Mouse (Mus musculus): Measurements from ENCODE around the gene S1pr4. TPM values are rescaled to one million over a fixed set of nuclear protein-coding genes. Genes with fewer than 3 reads are reported as not detected.

S1pr4 gene
- polyA plus RNA-seq, 2 experiments, result 1.5 to 1.8 TPM

DNA sequence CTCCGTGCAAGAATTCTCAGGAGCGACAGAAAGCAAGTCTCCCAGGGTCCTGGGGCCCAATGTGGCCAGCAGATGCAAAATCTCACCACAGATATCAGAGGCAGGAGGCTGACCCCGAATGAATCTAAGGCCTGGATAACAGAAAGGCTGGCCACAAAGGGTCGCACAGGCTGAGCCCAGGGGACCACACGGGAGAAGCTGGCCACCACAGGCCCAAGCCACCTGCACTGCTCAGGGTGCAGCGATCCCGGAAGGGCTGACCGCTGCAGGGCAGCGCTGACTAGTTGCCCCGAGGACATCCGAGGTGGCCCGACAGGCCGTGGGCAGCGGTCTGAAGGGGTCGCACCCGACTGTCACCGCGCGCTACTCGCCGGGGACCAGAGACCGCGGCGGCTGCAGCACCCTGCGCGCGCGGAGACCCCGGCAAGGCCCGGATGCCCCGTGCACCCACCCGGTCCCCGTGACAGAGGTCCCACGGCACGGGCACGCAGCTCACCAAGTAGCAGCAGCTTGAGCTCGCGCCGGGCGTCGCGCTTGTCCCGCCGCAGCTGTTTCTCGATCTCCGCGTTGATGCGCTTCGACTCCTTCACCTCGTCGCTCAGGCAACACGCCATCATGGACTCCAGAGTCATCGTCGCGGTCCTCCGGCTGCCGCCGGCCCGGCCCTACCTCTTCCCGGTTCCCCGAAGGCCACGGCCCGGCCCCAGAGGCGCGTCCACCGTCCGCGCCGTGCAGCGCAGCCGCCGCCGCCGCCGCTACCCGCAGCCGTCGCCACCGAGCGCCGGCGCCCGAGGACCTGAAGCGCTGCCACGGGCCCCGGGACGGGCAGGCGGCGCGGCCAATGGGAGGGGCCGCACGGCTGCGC lies 44.6 kb upstream of the S1pr4 start:
- H3K36me3 ChIP-seq (replicated peaks; ENCODE audit: control insufficient read depth, insufficient read depth, low read depth), result no peaks in the 10 kb centered on the region
- no peaks in the 10 kb centered on the region for H3K27me3 ChIP-seq (ENCODE audit: control insufficient read depth, insufficient read depth, low read length)
- peak overlapping the region; percentile 74 for H3K9ac ChIP-seq (replicated peaks)
- H3K9me3 ChIP-seq (ENCODE audit: control insufficient read depth, low read length), result no peaks in the 10 kb centered on the region
- DNase-seq (ENCODE audit: low read depth in 3 of 3, low spot score in 3 of 3), result no peak
- H3K4me2 ChIP-seq (ENCODE audit: low read depth), result peak overlapping the region; percentile 88
- ATAC-seq (ENCODE audit: insufficient read depth), result peak; percentile 19; the same call in 1 of the 2 replicates
- peak overlapping the region; percentile 71 to 78 for H3K4me3 ChIP-seq (ENCODE audit: insufficient read depth in 1 of 2, low read depth in 2 of 2, low read length in 2 of 2)
- peak overlapping the region; percentile 46 for H3K27ac ChIP-seq
- H3K4me1 ChIP-seq (replicated peaks; ENCODE audit: control insufficient read depth in 2 of 2, insufficient read depth in 2 of 2, low read length in 1 of 2), result peaks cover 17 to 34% of the 10 kb centered on the region in 2 experiments
- under 1% methylated on average over 88 of the region's 93 CpGs for WGBS (ENCODE audit: insufficient replicate concordance)
- TF ChIP-seq CTCF (IDR thresholded peaks at IDR 0.05; ENCODE audit: low read depth), result no peak
- no peak for TF ChIP-seq EP300 (IDR thresholded peaks at IDR 0.05; ENCODE audit: low read depth)

DNA sequence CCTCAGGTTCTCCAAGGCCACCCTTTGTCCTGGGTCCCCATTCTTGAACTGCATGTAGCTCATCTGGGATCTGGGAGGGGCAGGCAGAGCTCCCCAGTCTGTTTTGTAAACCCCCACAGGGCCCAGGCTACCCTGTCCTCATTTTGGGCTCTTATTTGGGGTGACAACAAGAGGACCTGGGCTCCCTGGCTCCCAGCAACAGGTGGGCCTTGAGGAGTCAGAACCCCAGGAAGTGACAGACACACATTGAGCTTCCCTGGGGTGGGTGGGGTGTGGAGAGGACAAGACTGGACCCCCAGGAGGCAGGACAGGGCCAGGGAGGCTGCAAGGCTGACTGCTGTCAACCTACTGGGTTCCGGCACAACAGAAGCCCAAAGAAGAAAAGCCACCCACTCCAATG lies 43.7 kb upstream of the S1pr4 start:
- Histone ChIP-seq H3K4me2 (ENCODE audit: low read depth) (peak overlapping the region; percentile 88), H3K4me1 (replicated peaks; ENCODE audit: control insufficient read depth in 2 of 2, insufficient read depth in 2 of 2, low read length in 1 of 2) (peaks cover 17 to 34% of the 10 kb centered on the region in 2 experiments), H3K27ac (no peak overlapping the region), H3K9me3 (ENCODE audit: control insufficient read depth, low read length) (no peaks in the 10 kb centered on the region), H3K9ac (replicated peaks) (peak overlapping the region; percentile 74), H3K36me3 (replicated peaks; ENCODE audit: control insufficient read depth, insufficient read depth, low read depth) (no peaks in the 10 kb centered on the region), H3K4me3 (ENCODE audit: insufficient read depth in 1 of 2, low read depth in 2 of 2, low read length in 2 of 2) (peak overlapping the region; percentile 71 to 78), H3K27me3 (ENCODE audit: control insufficient read depth, insufficient read depth, low read length) (no peaks in the 10 kb centered on the region)
- WGBS (ENCODE audit: insufficient replicate concordance), result 83% methylated on average over 1 of the region's 1 CpGs
- DNase-seq (ENCODE audit: low read depth in 3 of 3, low spot score in 3 of 3) (no peak), ATAC-seq (ENCODE audit: insufficient read depth) (no peak)
- TF ChIP-seq EP300 (IDR thresholded peaks at IDR 0.05; ENCODE audit: low read depth), result no peak
- no peak for TF ChIP-seq CTCF (IDR thresholded peaks at IDR 0.05; ENCODE audit: low read depth)

DNA sequence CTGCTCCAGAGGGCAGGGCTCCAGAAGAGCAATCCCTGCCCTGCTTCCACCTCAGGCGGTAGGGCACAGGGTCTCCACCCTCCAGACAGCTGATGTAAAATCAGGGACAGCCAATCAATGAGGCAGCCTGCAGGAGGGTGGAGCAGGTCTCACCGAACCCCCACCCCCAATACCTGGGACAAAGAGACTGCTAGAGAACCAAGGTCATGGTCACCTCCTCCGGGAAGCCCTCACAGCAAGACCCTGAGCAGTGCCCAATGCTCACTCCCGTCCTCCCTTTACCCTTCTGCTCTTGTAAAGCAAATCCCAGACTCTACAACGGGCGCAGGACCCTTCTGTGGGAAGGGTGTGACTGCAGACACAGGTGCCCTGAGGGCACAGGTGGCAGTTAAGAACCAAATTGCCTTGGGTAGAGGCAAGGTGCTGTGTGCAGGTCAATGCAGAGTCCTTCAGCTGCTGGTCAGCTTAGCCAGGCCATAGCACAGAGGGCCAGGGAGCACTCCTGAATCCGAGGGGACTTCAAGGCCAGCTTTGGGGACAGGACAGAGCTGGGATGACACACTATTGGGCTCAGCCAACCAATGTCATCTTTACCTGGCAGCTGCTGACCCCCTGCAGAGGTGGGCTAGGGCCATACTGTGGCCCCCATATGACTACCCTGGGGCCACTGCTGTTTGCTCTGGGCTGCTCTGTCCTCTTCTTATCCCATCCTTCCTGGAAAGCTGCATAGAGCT lies 43.0 kb upstream of the S1pr4 start:
- peak overlapping the region in 1 of 2 experiments; percentile 78; a peak in 2 of 4 replicates for H3K4me3 ChIP-seq (ENCODE audit: insufficient read depth in 1 of 2, low read depth in 2 of 2, low read length in 2 of 2)
- ATAC-seq (ENCODE audit: insufficient read depth), result no peak
- H3K36me3 ChIP-seq (replicated peaks; ENCODE audit: control insufficient read depth, insufficient read depth, low read depth), result no peaks in the 10 kb centered on the region
- DNase-seq (ENCODE audit: low read depth in 3 of 3, low spot score in 3 of 3), result no peak
- no peaks in the 10 kb centered on the region for H3K27me3 ChIP-seq (ENCODE audit: control insufficient read depth, insufficient read depth, low read length)
- 73% methylated on average over 7 of the region's 7 CpGs for WGBS (ENCODE audit: insufficient replicate concordance)
- TF ChIP-seq CTCF (IDR thresholded peaks at IDR 0.05; ENCODE audit: low read depth) (no peak), EP300 (IDR thresholded peaks at IDR 0.05; ENCODE audit: low read depth) (no peak)
- no peaks in the 10 kb centered on the region for H3K9me3 ChIP-seq (ENCODE audit: control insufficient read depth, low read length)
- peaks cover 17 to 34% of the 10 kb centered on the region in 2 experiments for H3K4me1 ChIP-seq (replicated peaks; ENCODE audit: control insufficient read depth in 2 of 2, insufficient read depth in 2 of 2, low read length in 1 of 2)
- H3K9ac ChIP-seq (replicated peaks), result peak overlapping the region; percentile 74
- H3K27ac ChIP-seq, result no peak overlapping the region
- peak overlapping the region; percentile 88 for H3K4me2 ChIP-seq (ENCODE audit: low read depth)

GRCm38 (mm10) chr10:81541803-81542202 lies 41.9 kb upstream of the S1pr4 start:
- Histone ChIP-seq H3K9me3 (ENCODE audit: control insufficient read depth, low read length) (no peaks in the 10 kb centered on the region), H3K4me3 (ENCODE audit: insufficient read depth in 1 of 2, low read depth in 2 of 2, low read length in 2 of 2) (no peak overlapping the region), H3K36me3 (replicated peaks; ENCODE audit: control insufficient read depth, insufficient read depth, low read depth) (no peaks in the 10 kb centered on the region), H3K27me3 (ENCODE audit: control insufficient read depth, insufficient read depth, low read length) (no peaks in the 10 kb centered on the region), H3K9ac (replicated peaks) (0 out of 2 replicates have a peak overlapping the region, but pooled peaks have one; percentile 13), H3K27ac (no peak overlapping the region; the same call in 1 of the 2 replicates), H3K4me2 (ENCODE audit: low read depth) (peak overlapping the region; percentile 28; the same call in 1 of the 2 replicates), H3K4me1 (replicated peaks; ENCODE audit: control insufficient read depth in 2 of 2, insufficient read depth in 2 of 2, low read length in 1 of 2) (peaks cover 17 to 30% of the 10 kb centered on the region in 2 experiments)
- 66% methylated on average over 10 of the region's 10 CpGs for WGBS (ENCODE audit: insufficient replicate concordance)
- DNase-seq (ENCODE audit: low read depth in 3 of 3, low spot score in 3 of 3), result no peak
- TF ChIP-seq CTCF (IDR thresholded peaks at IDR 0.05; ENCODE audit: low read depth) (no peak), EP300 (IDR thresholded peaks at IDR 0.05; ENCODE audit: low read depth) (no peak)
- no peak for ATAC-seq (ENCODE audit: insufficient read depth)

- no peaks in the 10 kb centered on the region for H3K36me3 ChIP-seq (replicated peaks; ENCODE audit: control insufficient read depth, insufficient read depth, low read depth)
- H3K4me1 ChIP-seq (replicated peaks; ENCODE audit: control insufficient read depth in 2 of 2, insufficient read depth in 2 of 2, low read length in 1 of 2), result peaks cover 13 to 26% of the 10 kb centered on the region in 2 experiments
- DNase-seq (ENCODE audit: low read depth in 3 of 3, low spot score in 3 of 3) (no peak), ATAC-seq (ENCODE audit: insufficient read depth) (no peak)
- no peak overlapping the region for H3K4me3 ChIP-seq (ENCODE audit: insufficient read depth in 1 of 2, low read depth in 2 of 2, low read length in 2 of 2)
- TF ChIP-seq CTCF (IDR thresholded peaks at IDR 0.05; ENCODE audit: low read depth), result no peak
- no peak for TF ChIP-seq EP300 (IDR thresholded peaks at IDR 0.05; ENCODE audit: low read depth)
- H3K9ac ChIP-seq (replicated peaks), result peak overlapping the region; percentile 13; the same call in 1 of the 2 replicates
- H3K9me3 ChIP-seq (ENCODE audit: control insufficient read depth, low read length), result no peaks in the 10 kb centered on the region
- WGBS (ENCODE audit: insufficient replicate concordance), result 56% methylated on average over 5 of the region's 5 CpGs
- H3K27ac ChIP-seq, result no peak overlapping the region
- no peaks in the 10 kb centered on the region for H3K27me3 ChIP-seq (ENCODE audit: control insufficient read depth, insufficient read depth, low read length)
- H3K4me2 ChIP-seq (ENCODE audit: low read depth), result peak overlapping the region; percentile 28; the same call in 1 of the 2 replicates
Observed at GRCm38 (mm10) chr10:81541363-81541762, 41.4 kb upstream of the S1pr4 start.
